In genomic region chr11:85789750-85790149, GRCm38 (mm10) we compare ENCODE assay signal across 22 mouse cellular contexts. TPM values are rescaled to one million over a fixed set of nuclear protein-coding genes. Genes with fewer than 3 reads are reported as not detected.
DNase-seq lines count a peak whose midpoint lies in the region; ATAC-seq and TF ChIP-seq lines count a peak whose summit lies in the region.
"Had no signal": no experiment of that assay in that cellular context is flagged by ENCODE, and none has a peak within 500 bp of the region (broad histone marks: within the 10 kb centered on the region; RNA-seq: fewer than 3 reads in every experiment).

No protein-coding gene starts in this region.

- 74% methylated on average over 7 of the region's 7 CpGs for WGBS in liver, embryonic 11.5 days
- 67% methylated on average over 7 of the region's 7 CpGs for WGBS in liver, embryonic 16.5 days (ENCODE audit: insufficient replicate concordance)
- WGBS in stomach, postnatal 0 days = 77% methylated on average over 7 of the region's 7 CpGs

- H3K9me3 ChIP-seq in liver, embryonic 11.5 days (ENCODE audit: control insufficient read depth, low read length) = no peaks in the 10 kb centered on the region
- no peaks in the 10 kb centered on the region for H3K9me3 ChIP-seq in liver, embryonic 16.5 days (replicated peaks; ENCODE audit: control insufficient read depth, low read length)
- no peaks in the 10 kb centered on the region for H3K9me3 ChIP-seq in stomach, postnatal 0 days (ENCODE audit: control insufficient read depth, low read length)
- H3K9me3 ChIP-seq: embryonic facial prominence, embryonic 12.5 days; forebrain, embryonic 10.5 days; heart, embryonic 15.5 days; hindbrain, embryonic 13.5 days had no signal

- peak overlapping the region; percentile 21; the same call in 1 of the 2 replicates for H3K9ac ChIP-seq in liver, embryonic 11.5 days (ENCODE audit: low read depth, low read length)
- H3K9ac ChIP-seq in liver, embryonic 16.5 days (ENCODE audit: low read depth, low read length) = peak overlapping the region; percentile 69
- H3K9ac ChIP-seq in stomach, postnatal 0 days (ENCODE audit: low read length) = no peak overlapping the region
- H3K9ac ChIP-seq: embryonic facial prominence, embryonic 12.5 days; heart, embryonic 15.5 days; hindbrain, embryonic 13.5 days had no signal

- H3K27me3 ChIP-seq in liver, embryonic 11.5 days (replicated peaks; ENCODE audit: control insufficient read depth, insufficient read depth, low read length) = no peaks in the 10 kb centered on the region
- H3K27me3 ChIP-seq in liver, embryonic 16.5 days (ENCODE audit: control insufficient read depth, insufficient read depth, low read depth, low read length) = peaks cover 17% of the 10 kb centered on the region
- no peaks in the 10 kb centered on the region for H3K27me3 ChIP-seq in stomach, postnatal 0 days (ENCODE audit: control insufficient read depth, insufficient read depth, low read length)
- H3K27me3 ChIP-seq: embryonic facial prominence, embryonic 12.5 days had no signal

- H3K36me3 ChIP-seq in liver, embryonic 11.5 days (ENCODE audit: control insufficient read depth, insufficient read depth, low read length) = no peaks in the 10 kb centered on the region
- no peaks in the 10 kb centered on the region; the same call in none of the 2 replicates for H3K36me3 ChIP-seq in liver, embryonic 16.5 days (ENCODE audit: control insufficient read depth, insufficient read depth)
- no peaks in the 10 kb centered on the region for H3K36me3 ChIP-seq in stomach, postnatal 0 days (ENCODE audit: control insufficient read depth, insufficient read depth, low read length)
- H3K36me3 ChIP-seq: embryonic facial prominence, embryonic 12.5 days; forebrain, embryonic 10.5 days; heart, embryonic 15.5 days; hindbrain, embryonic 13.5 days had no signal

- peaks cover 23% of the 10 kb centered on the region for H3K4me1 ChIP-seq in liver, embryonic 11.5 days (replicated peaks; ENCODE audit: control insufficient read depth, insufficient read depth, low read length)
- H3K4me1 ChIP-seq in liver, embryonic 16.5 days (ENCODE audit: control insufficient read depth, low read depth, low read length) = peaks cover 47% of the 10 kb centered on the region
- H3K4me1 ChIP-seq in stomach, postnatal 0 days (replicated peaks; ENCODE audit: control insufficient read depth, insufficient read depth) = 0 out of 2 replicates have a peak, but pooled peaks cover 2% of the 10 kb centered on the region
- H3K4me1 ChIP-seq: heart, embryonic 15.5 days had no signal

- ATAC-seq in liver, embryonic 11.5 days (replicated peaks; ENCODE audit: low FRiP score) = no peak
- peak; percentile 20 for ATAC-seq in liver, embryonic 16.5 days (ENCODE audit: low read depth)
- ATAC-seq in stomach, postnatal 0 days (ENCODE audit: low FRiP score, low TSS enrichment) = no peak
- ATAC-seq: forebrain, embryonic 14.5 days had no signal

- peak overlapping the region; percentile 48 for H3K4me2 ChIP-seq in liver, embryonic 11.5 days
- peak overlapping the region; percentile 71 for H3K4me2 ChIP-seq in liver, embryonic 16.5 days (ENCODE audit: low read depth, low read length)
- H3K4me2 ChIP-seq in stomach, postnatal 0 days (replicated peaks; ENCODE audit: low read depth) = no peak overlapping the region
- H3K4me2 ChIP-seq: embryonic facial prominence, embryonic 12.5 days; heart, embryonic 11.5 days; heart, embryonic 15.5 days; hindbrain, embryonic 13.5 days had no signal

- no peak for TF ChIP-seq CTCF in stomach, postnatal 0 days (IDR thresholded peaks at IDR 0.05; ENCODE audit: low read depth)

- no peak for TF ChIP-seq EP300 in stomach, postnatal 0 days (optimal IDR thresholded peaks at IDR 0.05)

- no peak overlapping the region; the same call in 1 of the 2 replicates for H3K27ac ChIP-seq in liver, embryonic 11.5 days (ENCODE audit: low read depth, low read length)
- peak overlapping the region; percentile 94 for H3K27ac ChIP-seq in liver, embryonic 16.5 days (ENCODE audit: low read length)
- peak overlapping the region; percentile 88 for H3K27ac ChIP-seq in stomach, postnatal 0 days (replicated peaks)
- H3K27ac ChIP-seq: embryonic facial prominence, embryonic 12.5 days; forebrain, embryonic 10.5 days; heart, embryonic 15.5 days; hindbrain, embryonic 13.5 days had no signal

- no peak for DNase-seq in liver, embryonic 11.5 days (ENCODE audit: low spot score)
- no peak for DNase-seq in liver
- peak; percentile 59 for DNase-seq in urinary bladder, postnatal 14 days (ENCODE audit: low spot score)
- no peak for DNase-seq in urinary bladder, postnatal 25 days (ENCODE audit: low spot score)
- no peak for DNase-seq in stomach, postnatal 0 days (ENCODE audit: low spot score)
- no peak for DNase-seq in cerebellum, postnatal 36 days
- DNase-seq in gastrocnemius, postnatal 4 days (ENCODE audit: low spot score in 2 of 2) = no peak
- DNase-seq: adrenal gland, postnatal 10 days; cerebellum, adult 11 months; cerebellum, adult 8-10 months; cerebellum, postnatal 14 days; gastrocnemius, postnatal 36 days; heart, adult 18-20 months; heart, postnatal 14 days had no signal

- H3K4me3 ChIP-seq in liver, embryonic 11.5 days (ENCODE audit: low read depth, low read length) = no peak overlapping the region
- peak overlapping the region; percentile 44 for H3K4me3 ChIP-seq in liver, embryonic 16.5 days (ENCODE audit: low read depth, low read length)
- H3K4me3 ChIP-seq in stomach, postnatal 0 days (ENCODE audit: low read depth, low read length) = no peak overlapping the region
- H3K4me3 ChIP-seq: embryonic facial prominence, embryonic 12.5 days; forebrain, embryonic 10.5 days; heart, embryonic 15.5 days; hindbrain, embryonic 13.5 days had no signal

RNA-seq across cellular contexts. Expression of gene Tbx2, which starts 42.6 kb away (rescaled TPM):
- 2.7 and 3.2 TPM in 2 replicates for polyA plus RNA-seq in liver, embryonic 11.5 days (2014; fragmentation: Nextera tagmentation; extraction: Ambion mirVana)
- polyA plus RNA-seq in liver, embryonic 16.5 days (2015; fragmentation: Nextera tagmentation; extraction: Ambion mirVana) = 0.18 and 0.26 TPM in 2 replicates
- polyA plus RNA-seq in stomach, postnatal 0 days (2015; fragmentation: Nextera tagmentation; extraction: Ambion mirVana) = 5.2 and 6.9 TPM in 2 replicates
- 10 to 100 TPM; 17.1 to 20.8 TPM for total RNA-seq in gastrocnemius, postnatal 4 days (2021)
- total RNA-seq: MEL had no signal
